Mouse (Mus musculus) cerebral cortex, adult 2 months (tissue): ENCODE data around the gene Foxn3.

Experiments used
- WGBS: fragments of 180-500 bp; shearing (Covaris S2); methylation state at CpG from one replicate; pipeline ENCODE4 v1.1.7; 2018; 5-methylcytosine and 5-hydroxymethylcytosine counted together

Foxn3 gene

GRCm38 (mm10) chr12:99352583-99352982 is 210.8 kb downstream of the Foxn3 start:
- 77% methylated on average over 6 of the region's 6 CpGs for WGBS

GRCm38 (mm10) chr12:99352136-99352535 is 211.2 kb downstream of the Foxn3 start:
- WGBS: 78% methylated on average over 7 of the region's 7 CpGs

GRCm38 (mm10) chr12:99351731-99352130 is 211.7 kb downstream of the Foxn3 start:
- WGBS: 55% methylated on average over 9 of the region's 9 CpGs

- WGBS: 72% methylated on average over 9 of the region's 9 CpGs
Measured at GRCm38 (mm10) chr12:99349650-99349997, 213.8 kb downstream of the Foxn3 start.

GRCm38 (mm10) chr12:99348940-99349649 is 214.3 kb downstream of the Foxn3 start:
- 56% methylated on average over 10 of the region's 10 CpGs for WGBS

GRCm38 (mm10) chr12:99347512-99347911 is 215.9 kb downstream of the Foxn3 start:
- WGBS: 66% methylated on average over 3 of the region's 3 CpGs

GRCm38 (mm10) chr12:99346982-99347381 is 216.4 kb downstream of the Foxn3 start:
- WGBS: 73% methylated on average over 3 of the region's 3 CpGs

GRCm38 (mm10) chr12:99345323-99345722 is 218.1 kb downstream of the Foxn3 start:
- WGBS: 78% methylated on average over 4 of the region's 4 CpGs

GRCm38 (mm10) chr12:99343378-99343777 is 220.0 kb downstream of the Foxn3 start:
- WGBS: 80% methylated on average over 2 of the region's 2 CpGs

- WGBS: 39% methylated on average over 3 of the region's 3 CpGs
Measured at GRCm38 (mm10) chr12:99342160-99342559, 221.2 kb downstream of the Foxn3 start.

GRCm38 (mm10) chr12:99341751-99342150 is 221.6 kb downstream of the Foxn3 start:
- WGBS: 45% methylated on average over 7 of the region's 7 CpGs

GRCm38 (mm10) chr12:99340418-99341182 is 222.8 kb downstream of the Foxn3 start:
- WGBS: 76% methylated on average over 13 of the region's 13 CpGs

- 34% methylated on average over 11 of the region's 11 CpGs for WGBS
Measured at GRCm38 (mm10) chr12:99339640-99340325, 223.6 kb downstream of the Foxn3 start.

- WGBS: 87% methylated on average over 2 of the region's 2 CpGs
Measured at GRCm38 (mm10) chr12:99338754-99339153, 224.6 kb downstream of the Foxn3 start.

- 90% methylated on average over 3 of the region's 3 CpGs for WGBS
Measured at GRCm38 (mm10) chr12:99337171-99337435, 226.3 kb downstream of the Foxn3 start.

GRCm38 (mm10) chr12:99336349-99337170 is 226.8 kb downstream of the Foxn3 start:
- WGBS: 30% methylated on average over 12 of the region's 12 CpGs

- WGBS: 86% methylated on average over 9 of the region's 9 CpGs
Measured at GRCm38 (mm10) chr12:99335628-99336027, 227.8 kb downstream of the Foxn3 start.

- 74% methylated on average over 9 of the region's 9 CpGs for WGBS
Measured at GRCm38 (mm10) chr12:99334026-99334425, 229.4 kb downstream of the Foxn3 start.

- WGBS: 77% methylated on average over 20 of the region's 20 CpGs
Measured at GRCm38 (mm10) chr12:99333304-99333968, 229.9 kb downstream of the Foxn3 start.

GRCm38 (mm10) chr12:99332144-99332807 is 231.1 kb downstream of the Foxn3 start:
- 68% methylated on average over 16 of the region's 16 CpGs for WGBS
